Mouse (Mus musculus) embryo, embryonic 10.5 days (tissue): Measurements from ENCODE around the gene Ppp2r1b.

Source experiments
- DNase-seq: peaks from one replicate; pipeline ENCODE4 v3.0.0-alpha.2; 2015; ENCODE audit warnings: low spot score

Gene Ppp2r1b

GRCm38 (mm10) chr9:50836097-50836496 lies 9.0 kb upstream of the Ppp2r1b start:
- DNase-seq = no peak

- no peak for DNase-seq
Observed at GRCm38 (mm10) chr9:50841079-50841789, 3.9 kb upstream of the Ppp2r1b start.

DNA sequence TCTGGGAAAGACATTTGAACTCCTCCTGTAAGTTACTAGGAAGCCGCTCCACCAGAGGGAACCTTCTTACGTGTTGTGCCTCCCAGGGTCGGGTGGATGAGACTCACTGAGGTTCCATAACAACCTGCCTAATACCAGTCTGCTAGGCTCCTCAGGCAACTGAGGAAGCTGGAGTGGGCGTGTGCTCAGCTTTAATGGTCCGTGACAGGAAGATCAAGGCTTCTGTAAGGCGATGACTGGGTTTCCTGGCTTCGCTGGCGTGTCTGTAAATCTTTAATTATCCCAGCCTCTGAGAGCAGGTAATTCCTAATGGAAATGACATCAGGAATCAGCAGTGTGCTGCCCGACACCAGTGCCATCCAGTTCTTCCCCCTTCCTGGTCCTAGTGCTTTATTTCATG lies 446 bp downstream of the Ppp2r1b start:
- DNase-seq = peak; percentile 15

DNA sequence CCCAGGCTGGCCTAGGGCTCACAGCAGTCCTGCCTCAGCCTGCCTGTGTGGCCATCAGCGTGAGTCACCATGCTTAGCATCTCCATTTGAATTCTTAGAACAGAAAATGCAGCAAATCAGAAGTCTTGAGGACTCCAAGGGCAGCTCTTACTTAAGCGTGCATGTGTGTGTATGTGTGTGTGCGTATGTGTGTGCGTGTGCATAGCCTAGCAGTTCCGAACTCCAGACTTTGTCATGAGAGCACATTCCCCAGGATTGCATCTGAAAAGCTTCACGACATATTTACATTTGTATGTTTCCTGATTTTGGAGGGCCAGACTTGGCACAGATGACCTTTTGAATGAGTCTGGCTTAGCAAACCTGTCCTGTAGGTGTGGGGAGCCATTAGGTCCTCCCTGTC lies 2.0 kb downstream of the Ppp2r1b start:
- DNase-seq = no peak

GRCm38 (mm10) chr9:50847606-50848368 lies 2.7 kb downstream of the Ppp2r1b start:
- DNase-seq = no peak

GRCm38 (mm10) chr9:50848821-50849220 lies 3.7 kb downstream of the Ppp2r1b start:
- DNase-seq = no peak

GRCm38 (mm10) chr9:50849249-50849648 lies 4.1 kb downstream of the Ppp2r1b start:
- peak; percentile 97 for DNase-seq

DNA sequence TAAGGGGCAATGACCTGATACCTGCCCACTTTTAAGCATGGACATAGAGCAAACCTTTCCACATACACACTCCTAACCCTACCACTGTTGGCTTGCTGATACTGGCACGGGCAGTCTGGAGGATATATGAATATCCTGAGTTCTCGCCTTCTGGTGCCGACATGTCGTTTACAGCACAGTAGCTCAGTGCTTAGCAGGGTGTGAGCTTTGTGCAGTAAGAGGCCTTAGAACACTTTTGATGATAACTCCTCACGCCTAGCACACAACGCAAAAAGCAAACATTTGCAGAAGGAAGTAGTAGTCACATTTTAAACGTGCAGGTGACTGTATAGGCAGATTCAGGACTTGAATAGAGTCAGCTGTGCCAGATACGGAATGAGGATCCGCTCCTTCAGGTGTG lies 4.7 kb downstream of the Ppp2r1b start:
- DNase-seq = no peak

GRCm38 (mm10) chr9:50850271-50850670 lies 5.2 kb downstream of the Ppp2r1b start:
- no peak for DNase-seq

DNA sequence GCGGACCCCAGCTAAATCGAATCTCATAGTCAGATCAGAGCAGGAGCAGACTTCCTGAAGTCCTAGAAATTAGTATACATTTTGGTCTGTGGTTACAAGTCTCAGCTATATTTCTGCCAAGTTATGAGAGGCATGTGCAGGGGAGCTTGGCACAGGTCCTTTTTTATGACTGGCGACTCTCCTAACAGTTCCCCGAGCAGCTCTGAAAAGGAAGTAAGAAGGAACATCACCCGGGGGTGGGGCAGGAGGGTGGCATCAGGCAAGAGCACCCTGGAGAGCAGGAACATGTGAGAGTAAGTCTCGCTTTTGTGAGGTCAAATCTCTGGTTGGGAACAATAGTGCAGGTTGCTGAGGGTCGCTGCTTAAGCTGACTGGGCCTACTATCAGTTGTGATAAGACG lies 5.6 kb downstream of the Ppp2r1b start:
- no peak for DNase-seq

DNA sequence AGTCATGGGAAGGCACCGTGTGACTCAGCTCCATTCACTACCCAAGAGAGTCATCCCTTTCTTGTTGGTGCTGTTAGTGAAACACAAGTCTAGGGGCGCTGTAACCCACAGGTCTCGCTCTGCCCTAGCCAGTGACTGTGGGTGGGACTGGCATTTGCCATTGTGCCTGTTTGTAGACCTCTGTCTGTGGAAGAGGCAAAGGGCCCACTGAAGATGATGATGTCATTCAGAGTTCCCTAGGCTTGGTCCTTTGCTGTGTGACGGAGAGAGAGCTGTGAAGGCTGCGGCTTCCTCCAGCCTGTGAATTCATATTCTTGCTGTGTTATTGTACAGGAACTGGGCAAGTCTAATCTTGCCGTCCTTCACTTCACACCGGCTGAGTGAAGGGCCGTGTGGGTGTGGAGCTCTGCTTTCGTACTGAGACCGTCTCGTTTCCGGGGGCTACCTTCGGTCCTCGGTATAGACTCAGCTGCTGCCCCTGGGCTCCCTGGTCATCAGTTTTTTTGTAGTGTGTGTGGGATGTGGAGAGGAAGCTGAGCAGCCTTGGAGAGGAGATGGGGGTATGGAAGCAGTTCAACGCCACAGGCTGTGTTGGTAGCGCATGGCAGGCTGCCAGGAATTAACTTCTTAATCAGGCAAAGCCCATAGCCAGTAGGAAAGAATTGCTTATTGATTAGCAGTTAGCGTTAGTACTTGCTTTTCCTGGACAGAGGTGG lies 7.7 kb downstream of the Ppp2r1b start:
- DNase-seq = no peak

- peak; percentile 10 for DNase-seq
Observed at GRCm38 (mm10) chr9:50854376-50854775, 9.3 kb downstream of the Ppp2r1b start.

- peak; percentile 9 for DNase-seq
Observed at GRCm38 (mm10) chr9:50855133-50855766, 10.1 kb downstream of the Ppp2r1b start.

GRCm38 (mm10) chr9:50855780-50856179 lies 10.7 kb downstream of the Ppp2r1b start:
- peak; percentile 4 for DNase-seq

GRCm38 (mm10) chr9:50856341-50857081 lies 11.4 kb downstream of the Ppp2r1b start:
- DNase-seq = peak; percentile 94

- peak; percentile 58 for DNase-seq
Observed at GRCm38 (mm10) chr9:50857082-50857641, 12.1 kb downstream of the Ppp2r1b start.

- DNase-seq = no peak
Observed at GRCm38 (mm10) chr9:50858681-50859080, 13.6 kb downstream of the Ppp2r1b start.

GRCm38 (mm10) chr9:50861119-50861839 lies 16.2 kb downstream of the Ppp2r1b start:
- DNase-seq = no peak

GRCm38 (mm10) chr9:50863824-50864223 lies 18.7 kb downstream of the Ppp2r1b start:
- DNase-seq = no peak

DNA sequence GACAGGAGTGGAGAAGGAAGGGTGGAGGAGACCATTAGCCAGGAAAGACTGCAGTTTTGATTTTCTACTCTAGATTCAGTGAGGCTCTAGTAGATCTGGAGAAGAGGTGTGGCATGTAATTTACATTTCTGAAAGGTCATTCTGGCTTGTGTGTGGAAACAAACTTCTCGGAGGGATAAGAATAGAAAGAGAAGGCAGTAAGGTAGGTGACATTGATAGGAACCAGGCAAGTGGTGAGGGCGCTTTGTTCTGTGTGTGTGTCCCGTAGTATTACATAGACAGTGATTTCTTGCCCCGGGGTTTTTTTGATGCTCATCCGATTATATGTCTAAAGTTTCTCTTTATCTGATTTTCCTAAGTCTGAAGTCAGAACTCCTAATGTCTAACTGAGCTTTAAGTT lies 19.8 kb downstream of the Ppp2r1b start:
- no peak for DNase-seq

GRCm38 (mm10) chr9:50865803-50866202 lies 20.7 kb downstream of the Ppp2r1b start:
- DNase-seq = no peak
